Mouse (Mus musculus): ENCODE data around the gene Ppef2.

The Ppef2 gene

GRCm38 (mm10) chr5:92239333-92240232, 16.5 kb downstream of the Ppef2 start:
- peak; percentile 80 for DNase-seq (ENCODE audit: low spot score)

GRCm38 (mm10) chr5:92234939-92235557, 21.0 kb downstream of the Ppef2 start:
- DNase-seq (ENCODE audit: low spot score) = no peak

GRCm38 (mm10) chr5:92233366-92233765, 22.7 kb downstream of the Ppef2 start:
- no peak for DNase-seq (ENCODE audit: low spot score)

- DNase-seq (ENCODE audit: low spot score) = no peak
Observed at GRCm38 (mm10) chr5:92231836-92232235, 24.2 kb downstream of the Ppef2 start.

- no peak for DNase-seq (ENCODE audit: low spot score)
Observed at GRCm38 (mm10) chr5:92230306-92230705, 25.8 kb downstream of the Ppef2 start.

GRCm38 (mm10) chr5:92229514-92229913, 26.6 kb downstream of the Ppef2 start:
- DNase-seq (ENCODE audit: low spot score) = no peak

GRCm38 (mm10) chr5:92228776-92229175, 27.3 kb downstream of the Ppef2 start:
- DNase-seq (ENCODE audit: low spot score) = no peak

GRCm38 (mm10) chr5:92227782-92228181, 28.3 kb downstream of the Ppef2 start:
- DNase-seq (ENCODE audit: low spot score) = no peak

- DNase-seq (ENCODE audit: low spot score) = no peak
Observed at GRCm38 (mm10) chr5:92220287-92220902, 35.7 kb downstream of the Ppef2 start.

- no peak for DNase-seq (ENCODE audit: low spot score)
Observed at GRCm38 (mm10) chr5:92219826-92220225, 36.3 kb downstream of the Ppef2 start.

GRCm38 (mm10) chr5:92218915-92219793, 36.9 kb downstream of the Ppef2 start:
- DNase-seq (ENCODE audit: low spot score) = no peak

- no peak for DNase-seq (ENCODE audit: low spot score)
Observed at GRCm38 (mm10) chr5:92215308-92215707, 40.8 kb downstream of the Ppef2 start, which contains the start of gene U90926. U90926 (minus strand) TSS chr5:92215408.

- DNase-seq (ENCODE audit: low spot score) = no peak
Observed at GRCm38 (mm10) chr5:92212231-92212630, 43.8 kb downstream of the Ppef2 start.

- DNase-seq (ENCODE audit: low spot score) = no peak
Observed at GRCm38 (mm10) chr5:92210205-92210604, 45.9 kb downstream of the Ppef2 start.

GRCm38 (mm10) chr5:92206121-92206520, 50.0 kb downstream of the Ppef2 start:
- no peak for DNase-seq (ENCODE audit: low spot score)

- DNase-seq (ENCODE audit: low spot score) = no peak
Observed at GRCm38 (mm10) chr5:92205706-92206105, 50.4 kb downstream of the Ppef2 start.

GRCm38 (mm10) chr5:92205184-92205583, 50.9 kb downstream of the Ppef2 start:
- no peak for DNase-seq (ENCODE audit: low spot score)

- DNase-seq (ENCODE audit: low spot score) = no peak
Observed at GRCm38 (mm10) chr5:92204162-92205036, 51.7 kb downstream of the Ppef2 start.

GRCm38 (mm10) chr5:92198266-92198665, 57.8 kb downstream of the Ppef2 start:
- no peak for DNase-seq (ENCODE audit: low spot score)

GRCm38 (mm10) chr5:92196895-92197811, 58.9 kb downstream of the Ppef2 start:
- DNase-seq (ENCODE audit: low spot score) = no peak

All from testis, postnatal 10 days (tissue).